Mouse (Mus musculus) ES-CJ7 (cell line): ENCODE measurements around the gene Ms4a5.
A peak's percentile ranks its signal among the peaks of the same experiment; 100 is the strongest.
"Not testable (repeated sequence)": the region's sequence is repeated elsewhere in the genome, so short reads cannot be mapped to it uniquely, and the experiment has no call there.

ENCODE experiments used
- DNase-seq: peaks from one replicate; pipeline ENCODE4 v3.0.0; 2011; ENCODE audit warnings: low read depth, low spot score

The Ms4a5 gene

GRCm38 (mm10) chr19:11283773-11284172 lies at the start of gene Ms4a5:
Ms4a5 (minus strand) TSS chr19:11283873.
- DNase-seq = no peak

- DNase-seq = no peak
These were observed 37.5 kb upstream of the Ms4a5 start for GRCm38 (mm10) chr19:11321123-11321522.

GRCm38 (mm10) chr19:11316786-11317185 lies 33.1 kb upstream of the Ms4a5 start:
- peak; percentile 57 for DNase-seq

DNA sequence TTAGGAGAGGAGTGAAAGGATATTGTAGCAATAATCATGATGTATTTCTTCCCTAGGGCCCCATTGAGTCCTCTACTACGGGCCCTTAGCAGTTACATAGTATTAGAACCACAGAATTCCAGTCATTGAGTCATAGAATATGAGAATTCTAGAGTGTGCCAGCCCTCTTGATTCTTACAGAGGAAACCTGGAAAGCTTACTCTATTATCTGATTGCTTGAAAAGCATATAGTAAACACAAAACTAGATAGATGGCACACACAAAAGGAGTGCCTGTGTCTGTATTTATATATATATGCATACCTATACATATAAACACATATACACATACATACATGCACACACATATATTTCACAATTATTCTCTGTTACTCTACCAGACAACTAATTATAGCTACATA lies 30.7 kb upstream of the Ms4a5 start, which contains the start of gene Ms4a14:
Gene Ms4a14, minus strand, starts transcription at position 101 of the 400 bp plus-strand sequence.
- no peak for DNase-seq

DNA sequence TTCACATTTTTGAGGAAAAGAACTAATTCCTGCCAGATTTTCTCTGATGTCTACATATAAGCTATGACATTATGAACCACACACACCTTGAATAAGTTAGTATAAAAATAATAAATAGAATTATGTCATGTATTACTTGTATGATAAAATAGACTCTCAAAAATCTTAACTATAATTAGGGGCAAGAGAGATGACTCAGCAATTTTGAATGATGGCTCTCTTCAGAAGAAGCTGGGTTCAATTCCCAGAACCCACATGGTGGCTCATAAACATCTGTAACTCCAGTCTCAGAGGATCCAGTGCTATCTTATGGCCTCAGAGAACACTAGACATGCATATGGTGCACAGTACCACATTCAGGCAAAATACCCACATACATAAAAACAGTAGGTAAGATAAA lies 25.2 kb upstream of the Ms4a5 start:
- no peak for DNase-seq

GRCm38 (mm10) chr19:11299529-11299928 lies 15.9 kb upstream of the Ms4a5 start:
- peak; percentile 97 for DNase-seq

DNA sequence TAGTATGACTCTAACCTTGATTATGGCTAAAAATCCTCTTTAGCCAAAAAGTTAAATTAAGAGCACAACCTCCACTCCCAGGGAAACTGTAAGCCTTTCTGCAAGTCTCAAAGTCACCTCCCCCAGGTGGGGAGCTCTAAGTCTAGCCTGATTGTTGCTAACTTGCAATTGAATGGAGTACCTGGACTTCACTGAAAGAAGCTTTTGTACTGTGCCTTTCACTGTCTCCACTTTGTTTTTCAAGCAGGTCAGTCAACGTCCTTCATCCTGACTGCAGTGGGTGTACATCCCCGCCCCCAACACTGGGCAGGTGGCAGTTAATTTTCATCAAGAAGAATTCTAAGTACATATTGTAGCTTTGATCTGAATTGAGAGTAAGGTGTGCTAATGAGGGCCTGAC lies 15.3 kb upstream of the Ms4a5 start:
- DNase-seq = peak; percentile 98

GRCm38 (mm10) chr19:11293616-11294015 lies 9.9 kb upstream of the Ms4a5 start:
- DNase-seq = peak; percentile 55

- DNase-seq = peak; percentile 64
These were observed 9.3 kb upstream of the Ms4a5 start for GRCm38 (mm10) chr19:11292990-11293389.

DNA sequence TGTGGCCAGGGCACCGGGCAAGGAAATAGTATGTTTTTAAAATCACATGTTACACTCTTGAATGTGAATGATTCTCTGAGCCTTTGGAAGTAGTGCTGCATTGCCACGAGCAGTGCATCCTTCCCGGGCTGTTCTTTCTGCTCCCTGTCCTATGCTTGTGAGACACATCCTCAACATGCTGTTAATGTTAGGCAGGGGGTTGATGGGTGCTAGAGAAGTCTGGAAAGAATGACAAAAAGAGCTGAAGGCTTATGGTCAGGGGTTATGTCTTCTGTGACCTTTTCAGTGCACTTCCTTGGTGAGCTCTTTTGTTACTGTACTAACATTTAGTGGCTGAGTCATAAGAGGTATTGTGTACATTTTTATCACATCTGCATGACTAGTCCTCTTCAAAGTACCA lies 3.5 kb downstream of the Ms4a5 start:
- no peak for DNase-seq

- no peak for DNase-seq
These were observed 7.2 kb downstream of the Ms4a5 start for GRCm38 (mm10) chr19:11276431-11276830.

- no peak for DNase-seq
These were observed 16.7 kb downstream of the Ms4a5 start for GRCm38 (mm10) chr19:11266956-11267355.

GRCm38 (mm10) chr19:11266052-11266845 lies 17.4 kb downstream of the Ms4a5 start, which contains the start of gene Ms4a1:
Ms4a1 (minus strand) TSS chr19:11266241.
- DNase-seq = no peak

DNA sequence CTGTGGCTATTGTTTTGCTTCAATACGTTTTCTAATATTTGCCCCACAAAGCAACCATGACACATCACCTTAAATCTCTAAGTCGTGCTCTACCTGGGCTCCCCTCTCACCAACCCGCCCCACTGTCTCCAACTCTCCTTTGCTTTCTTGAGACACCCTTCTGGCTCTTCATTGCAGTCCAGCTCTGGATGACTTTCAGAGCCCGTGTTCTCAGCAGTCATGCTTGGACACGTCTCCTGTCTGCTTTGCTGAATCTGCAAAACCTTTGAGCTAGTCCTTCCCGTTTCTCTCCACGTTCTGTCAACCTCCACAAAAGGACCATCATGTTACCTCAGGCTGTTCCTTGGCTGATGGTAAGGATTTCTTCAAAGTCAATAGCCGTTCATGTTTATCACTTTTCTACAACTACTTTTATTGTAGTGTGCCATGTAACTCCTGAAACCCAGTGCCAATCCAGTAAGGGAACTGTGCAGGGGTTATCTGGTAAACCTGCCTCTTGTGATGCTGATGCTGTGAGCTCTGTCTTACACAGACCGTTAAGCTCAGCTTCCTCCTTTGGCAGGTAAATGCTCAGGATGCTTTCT lies 19.0 kb downstream of the Ms4a5 start:
- DNase-seq = no peak

DNA sequence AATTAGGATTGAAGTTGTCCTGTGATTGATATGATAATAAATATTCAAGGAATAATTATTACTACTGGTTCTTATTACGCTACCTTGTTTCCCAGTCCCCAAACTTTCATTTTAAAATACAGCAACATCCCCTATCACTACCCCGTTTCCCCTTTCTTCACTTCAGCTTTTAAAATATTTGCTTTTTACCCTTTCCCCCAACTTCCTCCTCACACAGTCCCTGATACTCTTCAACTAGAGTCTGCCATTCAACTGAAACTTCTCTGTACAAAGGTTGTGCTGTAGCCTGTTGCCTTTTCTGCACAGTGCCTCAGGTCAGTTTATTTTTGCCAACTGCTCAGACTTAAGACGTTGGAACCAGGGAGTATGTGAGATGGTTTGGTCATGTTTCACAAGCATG lies 20.1 kb downstream of the Ms4a5 start:
- no peak for DNase-seq

DNA sequence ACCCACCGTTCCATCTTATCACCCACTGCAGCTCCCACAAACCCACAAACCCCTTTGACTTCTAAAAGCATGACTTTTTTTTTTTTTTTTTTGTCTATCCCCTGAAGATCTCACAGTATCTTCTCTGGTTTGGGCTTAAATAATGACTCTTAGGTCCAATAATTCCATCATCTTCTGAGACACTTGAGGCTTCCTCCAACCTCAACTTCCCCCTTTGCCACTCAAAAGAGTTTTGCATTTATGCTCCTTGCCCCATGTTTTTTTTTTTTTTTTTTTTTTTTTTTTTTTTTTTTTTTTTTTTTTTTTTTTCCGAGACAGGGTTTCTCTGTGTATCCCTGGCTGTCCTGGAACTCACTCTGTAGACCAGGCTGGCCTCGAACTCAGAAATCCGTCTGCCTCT lies 20.7 kb downstream of the Ms4a5 start:
- not testable (repeated sequence) for DNase-seq

DNA sequence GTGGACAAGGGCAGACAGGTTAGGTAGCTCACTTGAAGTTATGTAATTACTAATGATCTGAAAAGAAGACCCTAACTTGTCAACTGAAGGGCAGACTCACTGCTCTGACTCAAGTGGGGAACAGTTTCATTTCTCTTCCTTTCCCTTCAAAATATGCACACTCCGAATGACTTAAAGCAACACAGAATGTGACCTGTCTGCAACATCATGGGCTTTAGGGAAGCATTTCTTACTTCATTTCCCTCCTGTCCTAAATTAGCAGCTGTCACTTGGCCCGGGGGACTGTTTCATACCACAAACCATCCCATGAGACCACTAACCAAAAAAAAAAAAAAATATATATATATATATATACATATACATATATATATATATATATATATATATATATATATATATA lies 22.2 kb downstream of the Ms4a5 start:
- no peak for DNase-seq

DNA sequence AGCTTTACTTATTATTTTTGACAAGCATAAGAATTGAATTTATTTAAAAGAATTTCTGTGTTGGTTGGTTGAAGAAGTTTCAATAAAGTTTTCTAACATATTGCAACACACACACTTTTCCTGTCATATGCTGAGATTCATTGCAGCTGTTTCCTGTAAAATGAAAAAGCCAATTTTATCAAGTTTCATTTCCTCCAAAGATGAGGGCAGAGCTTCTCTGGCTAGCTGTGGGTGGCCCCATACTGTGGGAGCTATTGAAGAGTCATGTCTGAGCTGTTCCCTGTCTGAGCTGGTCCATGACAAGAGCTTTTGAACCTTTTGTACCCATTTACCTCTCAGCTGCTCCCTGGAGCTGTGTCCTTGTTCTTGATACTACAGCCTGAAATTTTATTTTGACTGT lies 39.4 kb downstream of the Ms4a5 start:
- DNase-seq = no peak

DNA sequence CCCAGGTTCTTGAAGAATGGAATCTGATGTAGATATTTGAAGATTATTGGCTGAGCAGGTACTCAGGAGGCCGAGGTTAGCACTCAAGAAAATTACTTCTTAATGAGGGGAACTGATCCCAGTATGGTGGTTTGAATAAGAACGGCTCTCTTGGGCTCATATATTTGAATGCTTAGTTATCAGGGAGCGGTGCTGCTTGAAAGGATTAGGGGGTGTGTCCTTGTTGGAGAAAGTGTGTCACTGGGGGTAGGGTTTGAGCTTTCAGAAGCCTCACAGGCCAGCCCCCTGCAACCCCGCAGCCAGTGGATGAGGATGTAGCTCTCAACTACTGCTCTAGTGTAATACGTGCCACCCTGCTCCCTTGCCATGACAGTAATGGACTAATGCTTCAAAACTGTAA lies 41.1 kb downstream of the Ms4a5 start:
- DNase-seq = no peak

DNA sequence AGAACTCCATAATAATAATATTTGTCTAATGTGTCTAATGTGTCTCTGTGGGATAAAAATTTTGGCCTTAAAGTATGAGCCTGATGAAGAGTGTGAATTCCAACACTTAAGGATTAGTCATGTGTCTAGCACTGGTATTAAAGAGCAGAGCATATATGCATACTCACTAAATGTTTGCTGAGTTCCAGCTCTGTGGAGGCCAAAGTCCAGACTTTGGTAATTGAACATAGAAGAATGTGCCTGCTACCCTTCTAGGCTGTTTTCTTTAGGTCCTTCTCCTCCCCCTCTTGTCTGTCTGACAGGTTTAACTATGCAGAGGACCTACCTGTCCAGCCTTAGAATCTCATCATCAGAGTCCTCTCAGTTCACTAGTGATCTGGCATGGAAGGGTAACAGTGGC lies 47.9 kb downstream of the Ms4a5 start:
- DNase-seq = no peak

DNA sequence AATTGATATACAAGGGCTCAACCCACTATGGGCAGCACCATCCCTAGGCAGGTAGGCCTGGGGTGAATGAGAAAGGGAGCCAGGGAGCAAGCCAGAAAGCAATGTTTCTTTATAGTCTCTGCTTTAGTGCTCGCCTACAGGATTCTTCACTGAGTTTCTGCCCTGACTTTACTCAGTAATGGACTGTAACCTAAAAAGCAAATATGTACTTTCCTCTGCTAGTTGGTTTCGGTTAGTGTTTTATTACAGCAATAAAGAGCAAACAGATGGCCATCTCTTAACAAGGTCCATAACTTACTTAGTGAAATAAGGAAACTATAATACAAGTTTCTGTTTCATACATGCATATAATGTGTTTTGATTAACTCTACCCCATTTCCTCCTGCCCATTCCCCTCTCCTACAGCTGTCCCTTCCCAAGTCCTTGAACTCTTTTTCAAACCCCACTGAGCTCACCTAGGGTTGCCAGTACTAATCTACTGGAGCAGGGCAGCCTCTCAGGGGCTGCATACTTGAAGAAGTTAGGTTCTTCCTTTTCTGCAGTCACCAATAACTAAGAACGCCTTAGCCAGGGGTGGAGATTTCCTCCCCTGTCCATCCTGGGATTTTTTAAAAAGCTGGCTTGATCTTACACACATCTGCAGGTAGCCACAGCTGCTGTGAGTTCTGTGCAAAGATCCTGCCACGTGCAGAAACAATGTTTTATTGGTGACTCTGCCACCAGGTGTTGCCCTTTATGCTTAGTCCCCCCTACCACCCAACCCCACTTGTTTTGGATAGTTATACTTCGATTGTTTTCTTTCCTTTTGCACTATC lies 48.5 kb downstream of the Ms4a5 start:
- DNase-seq = no peak

GRCm38 (mm10) chr19:11234244-11234643 lies 49.4 kb downstream of the Ms4a5 start:
- no peak for DNase-seq
